Mouse (Mus musculus) heart, embryonic 11.5 days (tissue): ENCODE data around the gene Gm20661. TPM values are rescaled to one million over a fixed set of nuclear protein-coding genes. Genes with fewer than 3 reads are reported as not detected.
A peak's percentile ranks its signal among the peaks of the same experiment; 100 is the strongest.

ENCODE experiments used
- ATAC-seq: fragments of 200-750 bp; cut with Nextera tagmentation; replicated peaks from 2 replicates; pipeline ENCODE4 v1.8.0; 2017; ENCODE audit warnings: moderate library complexity; ENCODE audit not compliant: insufficient number of reproducible peaks, low FRiP score, low TSS enrichment
- H3K27ac ChIP-seq: fragments of 300-500 bp; sonication (generic); 2 replicates; pipeline ENCODE4 v1.5.1; 2014; ENCODE audit warnings: mild to moderate bottlenecking, low read depth, low read length
- H3K27me3 ChIP-seq: fragments of 300-500 bp; sonication (generic); 2 replicates; pipeline ENCODE4 v1.6.1; 2014; ENCODE audit warnings: mild to moderate bottlenecking, low read length, mixed read lengths; ENCODE audit not compliant: control insufficient read depth, insufficient read depth
- H3K36me3 ChIP-seq: fragments of 300-500 bp; sonication (generic); 2 replicates; pipeline ENCODE4 v1.6.1; 2014; ENCODE audit warnings: mild to moderate bottlenecking, low read length, moderate library complexity, mixed read lengths; ENCODE audit not compliant: control insufficient read depth, insufficient read depth
- H3K4me1 ChIP-seq: fragments of 300-500 bp; sonication (generic); 2 replicates; pipeline ENCODE4 v1.6.1; 2014; ENCODE audit warnings: low read length; ENCODE audit not compliant: control insufficient read depth, insufficient read depth
- H3K4me2 ChIP-seq: fragments of 300-500 bp; sonication (generic); 2 replicates; pipeline ENCODE4 v1.6.1; 2014; ENCODE audit warnings: mild to moderate bottlenecking, moderate library complexity
- H3K4me3 ChIP-seq: fragments of 300-500 bp; sonication (generic); 2 replicates; pipeline ENCODE4 v1.5.1; 2014; ENCODE audit warnings: low read depth, low read length
- H3K9ac ChIP-seq: fragments of 300-500 bp; sonication (generic); 2 replicates; pipeline ENCODE4 v1.6.1; 2014; ENCODE audit warnings: mild to moderate bottlenecking, low read depth, low read length, moderate library complexity
- H3K9me3 ChIP-seq: fragments of 300-500 bp; sonication (generic); replicated peaks from 2 replicates; pipeline ENCODE4 v1.6.1; 2016; ENCODE audit warnings: low read length; ENCODE audit not compliant: control insufficient read depth
- WGBS: fragments of 180-500 bp; shearing (Covaris S2); extraction: QIAGEN DNeasy Blood & Tissue Kit; methylation state at CpG from one replicate; pipeline ENCODE4 v1.1.7; 2014; ENCODE audit not compliant: insufficient replicate concordance; 5-methylcytosine and 5-hydroxymethylcytosine counted together
- polyA plus RNA-seq: library from polyadenylated mRNA; unstranded; fragments of >200 nt; fragmentation: Nextera tagmentation; extraction: Ambion mirVana; gene quantifications from 2 replicates; pipeline ENCODE4 v1.2.1, GENCODE M21; 2014

Gene Gm20661
- polyA plus RNA-seq, 1 experiment from 2014 or later: 4.0 TPM

DNA sequence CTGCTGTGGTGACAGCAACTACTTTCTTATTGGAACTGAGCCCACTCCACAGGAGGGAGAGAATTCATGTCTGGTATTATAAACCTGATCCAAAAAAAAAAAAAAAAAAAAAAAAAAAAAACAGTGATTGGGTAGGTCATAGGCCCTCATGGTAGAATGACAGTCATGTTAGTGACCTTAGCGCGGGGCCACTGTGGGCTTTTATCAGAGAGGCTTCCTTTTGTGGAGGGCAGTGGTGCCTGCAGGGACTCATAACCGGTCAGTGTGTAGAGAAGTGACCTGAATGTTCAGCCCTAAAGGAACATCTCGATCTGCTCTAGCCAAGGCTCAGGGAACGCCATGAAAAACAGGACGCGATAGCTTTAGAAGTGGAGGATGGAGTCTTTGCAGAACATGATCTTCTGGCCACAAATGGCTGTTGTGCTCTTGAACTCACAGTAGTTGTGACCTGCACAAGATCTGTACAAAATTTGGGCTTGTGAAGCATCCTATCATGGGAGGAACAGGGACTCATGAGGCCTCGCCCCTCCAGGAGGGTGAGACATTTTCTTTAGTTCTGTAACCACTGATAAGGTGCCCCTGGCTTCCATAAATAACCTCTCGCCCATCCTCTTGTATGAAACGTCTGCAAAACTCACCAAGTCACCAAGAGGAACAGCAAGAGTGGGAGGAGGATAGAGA is 8.2 kb upstream of the Gm20661 start:
- H3K27me3 ChIP-seq: no peaks in the 10 kb centered on the region
- H3K4me3 ChIP-seq: no peak overlapping the region
- peak overlapping the region; percentile 48 for H3K9ac ChIP-seq
- peaks cover 47% of the 10 kb centered on the region for H3K4me1 ChIP-seq
- H3K4me2 ChIP-seq: peak overlapping the region; percentile 73
- peaks cover 7% of the 10 kb centered on the region for H3K36me3 ChIP-seq
- H3K9me3 ChIP-seq: no peaks in the 10 kb centered on the region
- WGBS: 41% methylated on average over 10 of the region's 10 CpGs
- peak overlapping the region; percentile 97 for H3K27ac ChIP-seq
- no peak; the same call in 1 of the 2 replicates for ATAC-seq

DNA sequence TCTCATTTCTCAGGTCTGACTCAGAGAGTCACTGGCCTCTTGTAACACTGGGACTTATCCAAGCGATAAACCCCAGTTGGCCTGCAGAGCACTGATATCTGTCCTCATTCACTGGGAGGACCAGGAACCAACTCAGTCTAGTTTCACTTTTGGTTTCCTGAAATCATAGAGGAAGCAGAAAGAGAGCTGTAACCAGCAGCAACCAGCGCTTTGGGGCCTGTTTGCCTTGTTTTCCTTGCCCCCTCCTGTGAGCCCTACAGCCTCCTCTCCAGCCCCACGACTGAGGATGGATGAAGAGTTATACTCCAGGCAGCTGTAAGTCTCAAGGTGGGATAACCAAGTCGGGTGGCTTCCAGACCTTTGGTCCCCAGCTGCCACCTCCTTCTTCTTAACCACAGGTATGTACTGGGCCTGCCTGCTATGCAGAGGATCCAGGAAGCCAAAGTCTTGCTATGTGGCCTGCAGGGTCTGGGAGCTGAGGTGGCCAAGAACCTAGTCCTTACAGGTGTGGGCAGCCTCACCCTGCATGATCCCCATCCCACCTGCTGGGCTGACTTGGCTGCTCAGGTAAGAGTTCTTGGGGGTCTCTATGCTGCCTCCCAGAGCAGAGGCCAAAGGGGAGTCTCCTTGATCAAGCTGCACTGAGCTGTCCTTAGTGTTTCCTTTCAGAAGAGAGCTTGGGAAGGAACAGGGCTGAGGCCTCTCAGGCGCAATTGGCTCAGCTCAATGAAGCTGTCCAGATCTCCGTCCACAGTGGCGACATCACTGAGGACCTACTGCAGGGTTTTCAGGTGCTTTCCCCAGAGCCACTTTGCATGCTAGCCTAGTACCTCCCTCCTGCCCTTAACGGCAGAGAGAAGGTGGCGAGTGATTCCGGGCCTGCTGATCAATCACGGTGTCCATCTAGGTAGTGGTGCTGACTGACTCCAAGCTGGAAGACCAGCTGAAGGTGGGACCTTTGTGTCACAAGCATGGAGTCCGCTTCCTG is 7.2 kb upstream of the Gm20661 start, which contains the start of gene Uba7:
Gene Uba7, plus strand, starts transcription at position 107 of the 988 bp plus-strand sequence.
- H3K4me3 ChIP-seq: peak within 1 kb of the TSS; percentile 47
- no peaks in the 10 kb centered on the region for H3K27me3 ChIP-seq
- peak; percentile 72 for ATAC-seq
- H3K4me2 ChIP-seq: peak within 1 kb of the TSS; percentile 73
- peak within 1 kb of the TSS; percentile 77 for H3K9ac ChIP-seq
- peaks cover 57% of the 10 kb centered on the region for H3K4me1 ChIP-seq
- peak within 1 kb of the TSS; percentile 97 for H3K27ac ChIP-seq
- H3K9me3 ChIP-seq: no peaks in the 10 kb centered on the region
- 44% methylated on average over 12 of the region's 12 CpGs for WGBS
- H3K36me3 ChIP-seq: peaks cover 9% of the 10 kb centered on the region

DNA sequence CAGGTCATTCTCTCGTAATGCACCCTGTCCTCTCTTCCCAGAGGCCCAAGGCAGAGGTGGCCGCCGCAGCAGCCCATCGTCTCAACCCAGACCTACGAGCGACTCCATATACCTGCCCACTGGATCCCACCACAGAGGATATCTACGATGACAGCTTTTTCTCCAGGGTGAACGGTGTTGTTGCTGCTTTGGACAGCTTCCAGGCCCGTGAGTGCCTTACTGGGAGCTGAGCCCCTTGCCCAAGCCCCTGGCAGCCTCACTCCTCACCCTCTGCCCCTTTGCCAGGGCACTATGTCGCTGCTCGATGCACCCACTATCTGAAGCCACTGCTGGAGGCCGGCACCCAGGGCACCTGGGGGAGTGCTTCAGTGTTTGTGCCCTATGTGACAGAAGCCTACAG is 4.0 kb upstream of the Gm20661 start:
- Histone ChIP-seq H3K4me2 (no peak overlapping the region), H3K36me3 (peaks cover 7% of the 10 kb centered on the region; the same call in 1 of the 2 replicates), H3K9ac (no peak overlapping the region), H3K27ac (no peak overlapping the region), H3K4me3 (no peak overlapping the region), H3K9me3 (no peaks in the 10 kb centered on the region), H3K27me3 (no peaks in the 10 kb centered on the region), H3K4me1 (peaks cover 73% of the 10 kb centered on the region)
- WGBS: 85% methylated on average over 12 of the region's 12 CpGs
- no peak for ATAC-seq

DNA sequence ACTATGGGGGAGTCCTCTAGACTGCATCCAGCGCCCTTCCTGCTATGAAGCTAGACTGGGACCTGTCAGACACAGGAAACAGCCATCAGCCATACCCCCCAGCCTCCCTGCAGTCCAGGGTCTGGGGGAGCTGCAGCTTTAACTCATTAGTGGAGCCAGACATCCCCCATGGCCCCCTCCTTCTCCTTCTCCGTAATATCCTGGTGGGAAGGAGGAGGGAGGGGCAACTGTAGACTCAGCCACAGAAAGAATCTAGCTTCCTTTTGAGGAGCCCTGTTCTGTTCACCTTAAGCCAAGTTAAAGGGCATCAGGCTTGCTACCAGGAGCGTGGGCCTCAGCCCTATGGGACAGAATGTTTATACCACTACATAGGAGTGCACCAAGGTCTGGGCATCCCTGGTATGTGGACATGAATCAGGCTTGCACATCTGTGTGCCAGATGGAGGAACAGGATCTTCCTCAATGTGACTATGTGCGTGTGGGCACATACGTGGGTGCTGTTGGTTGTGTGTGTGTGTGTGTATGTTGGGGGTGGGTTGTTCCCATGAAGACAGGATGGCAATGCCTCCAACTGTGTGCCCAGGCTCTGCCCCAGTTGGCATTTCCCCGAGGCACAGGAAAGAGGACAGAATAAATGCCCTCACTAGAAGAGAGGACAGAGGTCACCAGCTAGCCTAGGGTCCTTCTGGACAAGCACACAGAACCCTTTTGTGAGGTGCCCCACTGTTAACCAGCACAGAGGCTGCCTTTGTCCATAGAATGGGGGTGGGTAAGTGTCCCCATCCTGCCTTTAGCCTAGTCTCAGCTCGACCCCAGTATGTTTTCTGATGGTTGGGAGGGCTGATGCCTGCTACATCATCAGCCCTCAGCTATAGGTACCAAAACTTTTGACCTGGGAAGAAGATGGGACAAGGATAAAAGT is 913 bp upstream of the Gm20661 start:
- no peak; the same call in 1 of the 2 replicates for ATAC-seq
- H3K4me2 ChIP-seq: peak overlapping the region; percentile 67
- no peaks in the 10 kb centered on the region for H3K9me3 ChIP-seq
- H3K4me3 ChIP-seq: peak overlapping the region; percentile 59
- peak overlapping the region; percentile 100 for H3K27ac ChIP-seq
- WGBS: 38% methylated on average over 7 of the region's 7 CpGs
- H3K27me3 ChIP-seq: no peaks in the 10 kb centered on the region
- peaks cover 7% of the 10 kb centered on the region; the same call in 1 of the 2 replicates for H3K36me3 ChIP-seq
- peak overlapping the region; percentile 86 for H3K9ac ChIP-seq
- H3K4me1 ChIP-seq: peaks cover 69% of the 10 kb centered on the region

DNA sequence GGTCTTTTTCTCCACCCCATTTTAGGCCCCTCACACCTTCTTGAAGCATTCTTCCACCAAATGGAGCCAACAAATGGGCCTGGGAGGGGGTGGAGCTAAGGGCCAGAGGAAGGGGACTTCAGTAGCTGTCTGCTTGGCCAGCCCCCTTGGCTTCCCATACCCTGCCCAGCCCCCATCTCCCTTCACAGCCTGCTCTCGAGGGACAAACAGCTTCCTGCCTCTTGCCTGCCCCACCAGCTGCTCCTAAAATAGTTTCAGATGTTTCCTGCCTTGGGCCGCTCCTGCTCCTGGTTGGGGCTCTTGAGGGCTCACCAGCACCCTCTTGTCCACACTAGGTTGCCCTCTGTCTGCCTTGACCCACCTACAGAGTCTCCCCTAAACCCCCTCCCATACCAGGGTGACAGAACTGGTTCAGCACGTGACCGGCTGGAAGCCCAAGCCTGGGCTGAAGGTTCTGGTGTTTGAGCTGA is 598 bp downstream of the Gm20661 start:
- Histone ChIP-seq H3K4me2 (peak overlapping the region; percentile 67), H3K27ac (peak overlapping the region; percentile 100), H3K4me1 (peaks cover 63% of the 10 kb centered on the region), H3K9ac (peak overlapping the region; percentile 86), H3K4me3 (peak overlapping the region; percentile 59), H3K27me3 (no peaks in the 10 kb centered on the region), H3K36me3 (peaks cover 7% of the 10 kb centered on the region; the same call in 1 of the 2 replicates), H3K9me3 (no peaks in the 10 kb centered on the region)
- peak; percentile 59 for ATAC-seq
- 2% methylated on average over 4 of the region's 4 CpGs for WGBS

DNA sequence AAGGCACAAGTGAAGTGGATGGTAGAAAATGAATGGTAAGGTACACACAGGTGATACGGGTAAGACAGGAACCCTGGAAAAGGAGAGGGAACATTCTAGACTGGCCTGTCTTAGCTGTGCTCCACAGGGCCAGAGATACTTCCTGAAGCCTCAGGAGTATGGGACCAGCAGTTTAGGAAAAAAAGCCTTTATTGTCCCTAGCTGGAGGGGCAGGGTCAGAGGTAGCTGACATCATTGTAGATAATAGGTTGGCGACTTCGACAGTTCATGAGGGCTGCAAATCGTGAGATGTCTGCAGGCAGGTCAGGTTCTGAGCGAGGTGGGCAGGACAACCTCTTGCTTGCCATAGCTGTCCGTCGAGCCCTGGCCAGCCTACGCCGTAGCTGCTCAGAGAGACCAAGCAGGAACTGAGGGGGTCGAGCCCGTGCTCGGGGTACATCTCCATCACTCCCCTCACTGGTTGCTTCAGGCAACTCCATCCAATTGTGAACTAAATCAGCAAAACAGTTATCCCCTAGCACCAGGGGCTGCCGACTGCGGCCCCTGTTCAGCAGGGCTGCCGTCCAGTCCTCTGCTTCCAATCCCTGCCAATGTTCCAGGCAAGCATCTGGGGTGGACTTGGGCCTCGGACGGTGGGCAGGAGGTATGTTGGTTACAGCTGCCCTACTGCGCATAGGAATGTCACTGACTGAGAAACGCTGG is 1.3 kb downstream of the Gm20661 start:
- Histone ChIP-seq H3K9me3 (no peaks in the 10 kb centered on the region), H3K36me3 (peaks cover 7% of the 10 kb centered on the region; the same call in 1 of the 2 replicates), H3K4me1 (peaks cover 63% of the 10 kb centered on the region), H3K27ac (peak overlapping the region; percentile 100), H3K4me2 (peak overlapping the region; percentile 67), H3K27me3 (no peaks in the 10 kb centered on the region), H3K4me3 (peak overlapping the region; percentile 59), H3K9ac (peak overlapping the region; percentile 86)
- 45% methylated on average over 19 of the region's 19 CpGs for WGBS
- no peak for ATAC-seq

DNA sequence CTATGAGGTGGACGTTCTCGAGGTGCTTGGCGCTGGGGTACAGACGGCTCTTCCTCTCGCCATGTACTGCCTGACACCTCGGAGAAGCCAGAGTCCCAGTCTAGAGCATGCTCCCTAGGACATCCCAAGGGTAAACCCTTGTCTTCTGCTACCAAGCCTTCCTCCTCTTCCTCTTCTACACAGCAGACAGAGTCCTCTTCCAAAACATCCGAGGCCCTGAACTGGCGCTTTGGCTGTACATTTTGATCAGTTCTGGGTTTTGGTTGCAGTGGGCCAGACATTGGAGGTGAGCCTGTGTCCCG is 1.8 kb downstream of the Gm20661 start:
- peak overlapping the region; percentile 59 for H3K4me3 ChIP-seq
- H3K4me1 ChIP-seq: peaks cover 60% of the 10 kb centered on the region
- H3K9me3 ChIP-seq: no peaks in the 10 kb centered on the region
- peak overlapping the region; percentile 86 for H3K9ac ChIP-seq
- peaks cover 4% of the 10 kb centered on the region; the same call in 1 of the 2 replicates for H3K36me3 ChIP-seq
- H3K27ac ChIP-seq: peak overlapping the region; percentile 100
- peak overlapping the region; percentile 67 for H3K4me2 ChIP-seq
- no peak for ATAC-seq
- WGBS: 40% methylated on average over 9 of the region's 9 CpGs
- no peaks in the 10 kb centered on the region for H3K27me3 ChIP-seq
